Mouse (Mus musculus) erythroid progenitor cell, adult 5-6 weeks (primary cell): ENCODE data around the gene Rrp7a. TPM values are rescaled to one million over a fixed set of nuclear protein-coding genes. Genes with fewer than 3 reads are reported as not detected.
A peak's percentile ranks its signal among the peaks of the same experiment; 100 is the strongest.

Experiments
- ATAC-seq: replicated peaks from 2 replicates; pipeline ENCODE4 v1.8.0; 2016; ENCODE audit warnings: moderate number of reproducible peaks, mild to moderate bottlenecking, moderate TSS enrichment, inconsistent platforms; ENCODE audit not compliant: poor library complexity, low FRiP score, severe bottlenecking
- total RNA-seq, 2 experiments: library from RNA; stranded (forward) in 1 of 2; stranded (reverse) in 1 of 2; fragments of 150-400 nt in 1 of 2; fragments of 186-747, 209-891 nt in 1 of 2; gene quantifications; 2 replicates each; pipeline versions ENCODE4 v1.2.3 to v1.2.4; 2015 to 2017; ENCODE audit warnings: low replicate concordance in 2 of 2

Gene Rrp7a
- total RNA-seq (2015; ENCODE audit: low replicate concordance) = 12.6 and 16.9 TPM in 2 replicates
- 12.3 and 31.9 TPM in 2 replicates for total RNA-seq (2017; ENCODE audit: low replicate concordance)

- ATAC-seq = peak; percentile 97
These were observed at the start of gene Rrp7a for GRCm38 (mm10) chr15:83122566-83123145. Rrp7a (minus strand) TSS chr15:83122801.

DNA sequence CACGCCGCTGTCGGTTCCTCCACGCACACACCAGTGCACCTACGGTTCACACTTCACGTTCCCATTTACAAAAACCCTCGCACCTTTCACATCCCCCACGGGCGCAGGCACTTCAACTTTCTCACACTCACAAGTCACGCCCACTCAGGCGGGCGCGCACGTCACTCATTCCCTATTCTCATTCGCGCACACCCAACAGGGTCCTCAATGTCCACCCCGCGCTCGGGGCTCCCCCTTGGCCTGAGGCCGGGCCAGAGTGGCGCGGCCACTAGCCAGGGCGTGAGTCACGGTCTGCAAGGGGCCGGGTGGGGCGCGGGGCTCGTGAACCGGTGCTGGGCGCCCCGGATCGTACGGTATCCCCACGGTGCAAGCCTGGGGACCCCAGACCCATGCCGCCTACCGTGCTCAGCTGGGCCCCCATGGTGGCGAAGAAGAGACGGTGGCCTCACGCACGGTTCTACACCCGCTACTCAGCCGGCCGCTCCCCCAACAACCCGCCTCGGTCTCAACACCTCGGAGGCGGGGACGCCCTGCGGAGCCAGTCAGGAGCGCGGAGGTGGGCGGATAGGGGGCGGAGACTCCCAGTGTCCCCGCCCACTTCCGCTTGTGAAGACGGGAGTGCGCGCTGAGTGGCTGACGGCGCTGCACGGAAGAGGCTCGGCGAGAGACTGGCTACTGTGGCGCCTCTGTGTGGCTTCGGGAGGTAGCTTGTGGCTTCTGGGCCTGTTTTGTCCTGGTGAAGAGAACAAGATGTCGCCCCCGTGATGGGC lies 49.3 kb upstream of the Rrp7a start:
- ATAC-seq = peak; percentile 81

- ATAC-seq = peak; percentile 32
These were observed 48.5 kb upstream of the Rrp7a start for GRCm38 (mm10) chr15:83170956-83171659.

DNA sequence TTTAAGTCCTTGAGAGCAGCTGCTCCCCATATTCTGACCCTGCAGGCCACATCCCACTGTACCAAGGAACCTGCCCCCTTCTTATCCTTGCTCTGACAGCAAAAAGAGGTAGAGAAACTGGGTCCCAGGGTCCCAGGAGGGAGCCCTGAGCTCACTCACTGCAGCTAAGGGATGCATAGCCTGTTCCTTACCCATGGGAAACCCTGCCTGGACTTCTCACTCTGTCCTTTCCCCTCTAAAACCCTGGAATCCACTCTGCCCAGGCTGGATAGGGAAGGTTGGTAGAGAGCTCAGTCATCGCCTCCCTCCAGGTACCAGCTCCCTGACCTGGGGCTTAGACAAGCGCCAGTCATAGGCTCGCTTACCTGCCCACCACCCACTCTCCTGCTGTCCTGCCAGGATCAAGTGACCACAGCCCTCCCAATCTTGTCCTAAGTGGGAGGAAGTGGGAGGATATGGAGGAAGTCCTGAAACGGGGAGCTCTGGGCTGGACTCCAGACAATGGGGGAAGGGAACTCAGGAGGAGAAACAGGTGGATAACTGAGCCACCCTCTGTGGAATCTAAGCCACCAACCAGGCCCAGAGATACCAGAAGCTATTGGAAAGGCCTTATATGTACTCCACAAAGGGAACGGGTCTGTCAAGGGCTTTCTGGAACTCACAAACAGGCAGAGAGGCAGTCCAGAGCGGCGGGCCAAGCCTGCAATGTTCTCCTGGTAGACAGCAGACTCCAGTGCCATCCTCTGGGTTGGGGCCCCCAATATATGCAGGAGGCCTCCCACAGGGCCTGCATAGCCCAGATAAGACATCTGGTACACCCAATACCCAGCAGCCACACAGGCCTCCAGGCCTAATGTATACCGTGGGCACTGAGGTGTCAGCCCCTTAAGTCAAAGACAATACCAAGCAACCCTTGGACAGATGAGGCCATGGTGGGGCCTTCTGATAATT lies 47.4 kb upstream of the Rrp7a start:
- peak; percentile 70 for ATAC-seq

DNA sequence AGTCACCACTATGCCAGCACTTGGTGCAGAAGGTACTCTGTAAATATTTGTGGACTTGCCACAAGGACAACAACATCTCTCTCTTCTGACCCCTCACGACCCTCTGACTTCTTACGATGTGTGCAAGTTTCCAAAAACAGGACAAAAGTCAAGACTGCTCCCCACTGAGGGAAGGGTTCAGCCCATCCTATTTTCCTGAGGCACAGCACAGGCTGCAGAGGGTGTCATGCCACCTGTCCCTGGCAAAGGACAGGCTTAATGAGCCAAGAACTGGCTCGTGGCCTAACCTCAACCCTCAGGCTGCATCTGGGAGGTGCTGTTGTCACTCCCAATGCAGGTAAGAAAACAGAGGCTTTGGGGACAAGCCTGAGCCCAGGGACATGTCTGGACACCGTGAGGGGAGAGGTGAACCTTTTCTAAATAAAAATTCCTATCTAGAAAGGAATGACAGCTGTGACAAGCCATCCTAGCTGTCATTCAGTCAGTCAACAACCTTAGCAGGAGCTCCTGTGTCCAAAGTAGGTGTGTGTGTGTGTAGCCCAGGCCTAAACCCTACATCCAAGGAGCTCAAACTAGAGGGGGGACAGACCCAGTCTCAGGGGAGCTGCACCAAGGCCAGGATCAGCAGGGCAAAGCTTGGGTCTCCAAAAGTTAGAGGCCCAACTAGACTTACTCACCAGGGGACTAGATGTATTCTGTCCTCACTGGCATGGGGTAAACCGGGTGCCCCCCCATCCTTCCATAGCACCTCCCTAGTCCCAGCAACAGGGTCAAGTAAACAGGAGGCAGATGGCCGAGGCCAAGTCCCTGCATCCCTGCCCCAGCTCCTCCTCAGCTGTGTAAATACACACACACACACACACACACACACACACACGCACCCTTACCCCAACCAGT lies 46.5 kb upstream of the Rrp7a start:
- ATAC-seq = no peak

GRCm38 (mm10) chr15:83168311-83168710 lies 45.7 kb upstream of the Rrp7a start:
- no peak for ATAC-seq

- no peak for ATAC-seq
These were observed 45.0 kb upstream of the Rrp7a start for GRCm38 (mm10) chr15:83167550-83168065.

GRCm38 (mm10) chr15:83167126-83167525 lies 44.5 kb upstream of the Rrp7a start:
- ATAC-seq = no peak

GRCm38 (mm10) chr15:83166642-83167041 lies 44.0 kb upstream of the Rrp7a start:
- no peak for ATAC-seq

- no peak for ATAC-seq
These were observed 43.1 kb upstream of the Rrp7a start for GRCm38 (mm10) chr15:83165526-83166315.

DNA sequence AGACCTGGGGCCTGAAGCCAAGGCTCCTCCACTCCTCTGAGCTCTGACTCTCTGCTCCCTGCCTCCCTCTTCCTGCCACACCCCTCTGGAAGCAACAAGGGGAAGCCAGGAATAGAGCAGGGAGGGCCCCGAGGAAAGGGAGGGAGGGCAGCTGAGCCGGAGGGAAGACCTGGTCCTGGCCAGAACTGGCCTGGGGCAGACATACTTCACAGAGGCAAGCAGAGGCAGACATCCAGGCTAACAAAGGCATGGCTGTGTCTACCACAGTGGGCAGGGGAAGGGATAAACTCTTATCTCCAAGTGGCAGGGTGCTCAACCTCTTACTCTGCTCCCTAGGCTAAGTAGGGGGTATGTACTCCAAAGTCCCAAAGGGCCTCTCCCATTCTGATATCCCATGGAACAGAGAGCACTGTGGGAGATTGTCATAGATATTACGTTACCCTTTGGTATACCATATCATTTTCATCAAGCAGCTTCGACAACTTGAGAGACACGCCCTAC lies 42.4 kb upstream of the Rrp7a start:
- ATAC-seq = peak; percentile 63

DNA sequence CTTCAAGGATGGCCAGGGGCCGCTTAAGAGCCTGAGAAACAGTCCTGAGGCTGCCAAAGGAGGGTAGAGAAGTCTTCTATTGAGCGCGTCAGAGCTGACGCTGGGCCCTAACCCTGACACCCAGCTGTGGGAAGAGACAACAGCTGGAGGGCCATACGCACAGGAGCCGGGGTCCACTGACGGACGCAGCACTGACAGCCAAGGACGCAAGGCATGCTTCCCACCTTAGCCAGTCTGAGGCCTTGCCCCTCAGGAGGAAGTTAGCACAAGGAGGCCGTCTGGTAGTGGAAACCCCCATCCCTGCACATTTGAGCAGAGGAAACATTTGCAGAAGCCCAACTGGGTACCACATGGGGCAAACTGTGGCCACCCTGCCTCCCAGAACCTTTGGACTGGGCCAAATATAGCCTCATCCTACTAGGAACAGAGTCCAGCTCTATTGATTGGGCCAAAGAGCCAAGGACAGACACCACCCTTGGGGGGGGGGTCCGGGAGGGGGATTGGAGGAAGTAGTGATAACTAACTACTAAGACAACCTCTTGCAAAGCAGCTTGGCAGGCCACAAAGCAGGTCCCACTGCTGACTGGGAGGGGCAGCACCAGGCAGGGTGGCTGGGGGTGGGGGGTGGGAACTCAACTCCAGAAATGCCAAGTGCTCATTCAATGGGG lies 40.4 kb upstream of the Rrp7a start:
- no peak for ATAC-seq

- ATAC-seq = no peak
These were observed 39.4 kb upstream of the Rrp7a start for GRCm38 (mm10) chr15:83162001-83162400.

DNA sequence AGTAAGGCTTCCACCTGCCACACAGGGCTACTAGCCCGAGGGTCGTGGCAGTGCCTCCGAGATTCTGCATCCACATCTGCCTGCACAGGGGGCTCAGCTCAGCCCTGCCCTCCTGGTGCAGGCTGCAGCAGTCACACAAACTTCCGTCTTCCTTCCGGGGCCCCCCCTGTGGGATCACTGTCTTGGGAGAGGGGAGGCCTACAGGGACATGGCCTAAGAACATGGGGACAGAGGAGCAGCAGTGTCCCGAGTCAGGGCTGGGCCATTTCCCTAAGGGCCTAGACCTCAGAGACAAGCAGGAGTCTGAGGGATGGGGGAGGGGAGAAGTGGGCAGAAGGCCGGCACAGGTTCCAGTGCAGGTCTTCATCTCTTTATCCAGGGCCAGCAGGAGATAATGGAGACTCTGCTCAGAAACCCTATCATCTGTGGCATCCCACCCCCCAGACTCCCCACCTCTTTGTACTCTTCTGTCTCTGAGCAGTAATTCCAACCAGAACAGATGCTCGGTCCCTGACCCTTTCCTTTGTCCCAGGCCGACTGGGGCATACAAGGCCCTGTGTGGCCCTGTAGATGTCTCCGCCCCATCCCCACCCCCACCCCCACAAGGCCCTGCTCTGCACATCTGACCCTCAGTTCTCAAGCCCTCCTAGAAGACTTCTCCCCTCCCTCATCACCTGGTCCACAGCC lies 38.6 kb upstream of the Rrp7a start:
- ATAC-seq = no peak

DNA sequence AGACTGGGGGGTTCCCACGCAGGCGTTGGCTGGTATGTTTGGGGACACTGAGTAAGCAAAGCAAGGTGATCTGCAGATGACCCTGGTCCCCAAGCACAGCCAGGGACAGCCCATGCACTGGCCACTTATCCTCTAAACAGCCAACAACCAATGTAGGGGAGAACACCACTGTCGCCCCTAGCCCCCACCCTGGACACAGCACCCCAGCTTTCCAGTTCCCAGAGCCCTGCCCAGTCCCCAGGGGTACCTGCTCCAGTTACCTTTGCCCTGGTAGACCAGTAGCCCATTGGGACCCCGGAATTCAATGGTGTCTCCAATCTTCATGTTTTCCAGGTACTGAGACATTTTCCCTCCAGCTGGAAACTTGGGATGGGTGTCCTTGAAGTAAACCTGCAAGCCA lies 38.0 kb upstream of the Rrp7a start:
- no peak for ATAC-seq

DNA sequence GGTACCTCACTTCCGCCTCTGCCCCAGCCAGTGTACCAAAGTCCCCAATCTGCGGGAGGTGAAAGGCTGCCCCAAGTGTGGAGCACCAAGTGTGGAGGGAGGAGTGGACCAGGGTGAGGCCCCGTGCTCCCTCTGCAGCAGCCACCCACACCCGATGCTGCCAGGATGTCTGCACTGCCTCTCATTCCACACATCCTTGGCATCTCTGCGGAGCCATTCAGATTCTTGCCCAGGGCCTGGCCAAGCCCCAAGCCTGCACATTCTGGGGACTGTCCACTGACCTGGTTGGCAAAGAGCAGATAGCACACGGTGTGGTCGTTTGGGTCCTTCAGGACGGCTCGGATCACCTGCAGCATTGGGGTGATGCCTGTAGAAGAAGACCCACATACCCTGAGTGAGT lies 37.2 kb upstream of the Rrp7a start:
- no peak for ATAC-seq
